Mouse (Mus musculus) intestine, embryonic 16.5 days (tissue): ENCODE measurements around the gene Samm50. TPM values are rescaled to one million over a fixed set of nuclear protein-coding genes. Genes with fewer than 3 reads are reported as not detected.

Experiments
- ATAC-seq: fragments of 200-750 bp; cut with Nextera tagmentation; 2 replicates; pipeline ENCODE4 v1.8.0; 2017; ENCODE audit warnings: moderate TSS enrichment, moderate library complexity
- H3K27ac ChIP-seq: fragments of 300-500 bp; sonication (generic); 2 replicates; pipeline ENCODE4 v1.5.1; 2014; ENCODE audit warnings: mild to moderate bottlenecking, low read length
- H3K27me3 ChIP-seq: fragments of 300-500 bp; sonication (generic); replicated peaks from 2 replicates; pipeline ENCODE4 v1.6.1; 2014; ENCODE audit warnings: low read length, control low read depth, mixed read lengths; ENCODE audit not compliant: control insufficient read depth, insufficient read depth
- H3K36me3 ChIP-seq: fragments of 300-500 bp; sonication (generic); 2 replicates; pipeline ENCODE4 v1.6.1; 2014; ENCODE audit warnings: low read length, control low read depth; ENCODE audit not compliant: control insufficient read depth, insufficient read depth
- H3K4me1 ChIP-seq: fragments of 300-500 bp; sonication (generic); 2 replicates; pipeline ENCODE4 v1.6.1; 2014; ENCODE audit warnings: low read length, control low read depth, mixed read lengths; ENCODE audit not compliant: control insufficient read depth, insufficient read depth
- H3K4me2 ChIP-seq: fragments of 300-500 bp; sonication (generic); 2 replicates; pipeline ENCODE4 v1.6.1; 2014; ENCODE audit warnings: low read depth, low read length, control low read depth
- H3K4me3 ChIP-seq: fragments of 300-500 bp; sonication (generic); 2 replicates; pipeline ENCODE4 v1.5.1; 2014; ENCODE audit warnings: mild to moderate bottlenecking, low read length
- H3K9ac ChIP-seq: fragments of 300-500 bp; sonication (generic); 2 replicates; pipeline ENCODE4 v1.6.1; 2014; ENCODE audit warnings: low read depth, low read length
- H3K9me3 ChIP-seq: fragments of 300-500 bp; sonication (generic); 2 replicates; pipeline ENCODE4 v1.6.1; 2016; ENCODE audit warnings: low read length, control low read depth; ENCODE audit not compliant: control insufficient read depth
- WGBS: fragments of 180-500 bp; shearing (Covaris S2); extraction: QIAGEN DNeasy Blood & Tissue Kit; methylation state at CpG from one replicate; pipeline ENCODE4 v1.1.7; 2014; 5-methylcytosine and 5-hydroxymethylcytosine counted together
- polyA plus RNA-seq: library from polyadenylated mRNA; unstranded; fragments of >200 nt; fragmentation: Nextera tagmentation; extraction: Ambion mirVana; gene quantifications from 2 replicates; pipeline ENCODE4 v1.2.1, GENCODE M21; 2015

Gene Samm50
- polyA plus RNA-seq, 1 experiment from 2014 or later = 165 TPM

- H3K4me3 ChIP-seq = no peak overlapping the region
- no peak overlapping the region for H3K4me2 ChIP-seq
- H3K4me1 ChIP-seq = 0 out of 2 replicates have a peak, but pooled peaks cover 2% of the 10 kb centered on the region
- WGBS = 67% methylated on average over 7 of the region's 7 CpGs
- H3K27me3 ChIP-seq = no peaks in the 10 kb centered on the region
- H3K9me3 ChIP-seq = no peaks in the 10 kb centered on the region
- H3K9ac ChIP-seq = no peak overlapping the region
- H3K27ac ChIP-seq = no peak overlapping the region; the same call in 1 of the 2 replicates
- ATAC-seq = no peak
- no peaks in the 10 kb centered on the region for H3K36me3 ChIP-seq
Measured at GRCm38 (mm10) chr15:84245104-84245503, 53.1 kb downstream of the Samm50 start.

GRCm38 (mm10) chr15:84246195-84246594 lies 54.2 kb downstream of the Samm50 start:
- Histone ChIP-seq H3K9ac (no peak overlapping the region), H3K4me1 (0 out of 2 replicates have a peak, but pooled peaks cover 8% of the 10 kb centered on the region), H3K27me3 (no peaks in the 10 kb centered on the region), H3K4me3 (no peak overlapping the region), H3K4me2 (no peak overlapping the region), H3K27ac (no peak overlapping the region), H3K9me3 (no peaks in the 10 kb centered on the region), H3K36me3 (no peaks in the 10 kb centered on the region)
- no peak for ATAC-seq
- WGBS = 89% methylated on average over 6 of the region's 6 CpGs

- Histone ChIP-seq H3K27me3 (no peaks in the 10 kb centered on the region), H3K27ac (no peak overlapping the region), H3K9me3 (no peaks in the 10 kb centered on the region), H3K4me3 (no peak overlapping the region), H3K36me3 (no peaks in the 10 kb centered on the region), H3K4me1 (0 out of 2 replicates have a peak, but pooled peaks cover 8% of the 10 kb centered on the region), H3K9ac (no peak overlapping the region), H3K4me2 (no peak overlapping the region)
- no peak for ATAC-seq
- 94% methylated on average over 3 of the region's 3 CpGs for WGBS
Measured at GRCm38 (mm10) chr15:84247309-84247708, 55.3 kb downstream of the Samm50 start.

GRCm38 (mm10) chr15:84251227-84251626 lies 59.2 kb downstream of the Samm50 start:
- no peak overlapping the region for H3K4me3 ChIP-seq
- H3K4me2 ChIP-seq = no peak overlapping the region
- no peaks in the 10 kb centered on the region for H3K9me3 ChIP-seq
- no peak overlapping the region for H3K9ac ChIP-seq
- H3K27ac ChIP-seq = no peak overlapping the region
- H3K4me1 ChIP-seq = peaks cover 13% of the 10 kb centered on the region; the same call in 1 of the 2 replicates
- no peak for ATAC-seq
- no peaks in the 10 kb centered on the region for H3K36me3 ChIP-seq
- H3K27me3 ChIP-seq = no peaks in the 10 kb centered on the region
- WGBS = 38% methylated on average over 13 of the region's 13 CpGs

GRCm38 (mm10) chr15:84252645-84253044 lies 60.6 kb downstream of the Samm50 start:
- ATAC-seq = no peak
- Histone ChIP-seq H3K4me3 (no peak overlapping the region), H3K4me2 (no peak overlapping the region), H3K4me1 (peaks cover 13% of the 10 kb centered on the region; the same call in 1 of the 2 replicates), H3K9ac (no peak overlapping the region), H3K9me3 (no peaks in the 10 kb centered on the region), H3K27ac (no peak overlapping the region), H3K27me3 (no peaks in the 10 kb centered on the region), H3K36me3 (no peaks in the 10 kb centered on the region)
- WGBS = 87% methylated on average over 7 of the region's 7 CpGs

- 39% methylated on average over 11 of the region's 11 CpGs for WGBS
- Histone ChIP-seq H3K9ac (no peak overlapping the region), H3K27ac (no peak overlapping the region), H3K4me3 (no peak overlapping the region), H3K9me3 (no peaks in the 10 kb centered on the region), H3K27me3 (no peaks in the 10 kb centered on the region), H3K4me1 (peaks cover 13% of the 10 kb centered on the region; the same call in 1 of the 2 replicates), H3K36me3 (no peaks in the 10 kb centered on the region), H3K4me2 (no peak overlapping the region)
- ATAC-seq = no peak
Measured at GRCm38 (mm10) chr15:84253757-84254156, 61.7 kb downstream of the Samm50 start.

- Histone ChIP-seq H3K9me3 (no peaks in the 10 kb centered on the region), H3K4me1 (peaks cover 13% of the 10 kb centered on the region; the same call in 1 of the 2 replicates), H3K27me3 (no peaks in the 10 kb centered on the region), H3K36me3 (no peaks in the 10 kb centered on the region), H3K27ac (peak overlapping the region; percentile 23; the same call in 1 of the 2 replicates), H3K4me3 (no peak overlapping the region), H3K9ac (no peak overlapping the region), H3K4me2 (no peak overlapping the region)
- ATAC-seq = no peak
- WGBS = 54% methylated on average over 8 of the region's 8 CpGs
Measured at GRCm38 (mm10) chr15:84254387-84254786, 62.3 kb downstream of the Samm50 start.

- Histone ChIP-seq H3K4me3 (no peak overlapping the region), H3K9me3 (no peaks in the 10 kb centered on the region), H3K27ac (no peak overlapping the region), H3K4me2 (no peak overlapping the region), H3K27me3 (no peaks in the 10 kb centered on the region), H3K36me3 (no peaks in the 10 kb centered on the region), H3K9ac (no peak overlapping the region), H3K4me1 (peaks cover 7% of the 10 kb centered on the region; the same call in 1 of the 2 replicates)
- ATAC-seq = no peak
- WGBS = 67% methylated on average over 12 of the region's 12 CpGs
Measured at GRCm38 (mm10) chr15:84256254-84256850, 64.3 kb downstream of the Samm50 start.

GRCm38 (mm10) chr15:84256864-84257263 lies 64.8 kb downstream of the Samm50 start:
- no peaks in the 10 kb centered on the region for H3K9me3 ChIP-seq

More at GRCm38 (mm10) chr15:84256864-84257263, 64.8 kb downstream of the Samm50 start:
- H3K4me2 ChIP-seq = no peak overlapping the region
- no peak overlapping the region for H3K4me3 ChIP-seq
- peaks cover 7% of the 10 kb centered on the region; the same call in 1 of the 2 replicates for H3K4me1 ChIP-seq
- ATAC-seq = no peak
- H3K27me3 ChIP-seq = no peaks in the 10 kb centered on the region
- H3K27ac ChIP-seq = no peak overlapping the region
- no peaks in the 10 kb centered on the region for H3K36me3 ChIP-seq
- no peak overlapping the region for H3K9ac ChIP-seq
- 82% methylated on average over 5 of the region's 5 CpGs for WGBS
